Mouse (Mus musculus): ENCODE measurements around the gene Gm21860. TPM values are rescaled to one million over a fixed set of nuclear protein-coding genes. Genes with fewer than 3 reads are reported as not detected.
"Not testable (repeated sequence)": the region's sequence is repeated elsewhere in the genome, so short reads cannot be mapped to it uniquely, and the experiment has no call there.

The Gm21860 gene
- polyA plus RNA-seq, 1 experiment: not detected

GRCm38 (mm10) chrY:90738431-90738680, 16.3 kb downstream of the Gm21860 start:
- Histone ChIP-seq H3K9me3 (peaks cover 65% of the 10 kb centered on the region), H3K36me3 (replicated peaks; ENCODE audit: low read length) (peaks cover 49% of the 10 kb centered on the region), H3K4me1 (no peaks in the 10 kb centered on the region), H3K4me3 (replicated peaks) (no peak overlapping the region), H3K27me3 (replicated peaks) (no peaks in the 10 kb centered on the region)
- TF ChIP-seq FLI1 (IDR thresholded peaks at IDR 0.05; ENCODE audit: low read length) (no peak), GATA1 (IDR thresholded peaks at IDR 0.05; ENCODE audit: borderline replicate concordance, low read length) (no peak)

GRCm38 (mm10) chrY:90737606-90738430, 16.8 kb downstream of the Gm21860 start:
- Histone ChIP-seq H3K36me3 (replicated peaks; ENCODE audit: low read length) (peaks cover 49% of the 10 kb centered on the region), H3K27me3 (replicated peaks) (no peaks in the 10 kb centered on the region), H3K4me3 (replicated peaks) (no peak overlapping the region), H3K4me1 (no peaks in the 10 kb centered on the region), H3K9me3 (peaks cover 61% of the 10 kb centered on the region)
- TF ChIP-seq GATA1 (IDR thresholded peaks at IDR 0.05; ENCODE audit: borderline replicate concordance, low read length) (no peak), FLI1 (IDR thresholded peaks at IDR 0.05; ENCODE audit: low read length) (no peak)

GRCm38 (mm10) chrY:90736217-90737000, 18.2 kb downstream of the Gm21860 start:
- peaks cover 40% of the 10 kb centered on the region for H3K36me3 ChIP-seq (replicated peaks; ENCODE audit: low read length)
- not testable (repeated sequence) for H3K4me3 ChIP-seq (replicated peaks); H3K27me3 ChIP-seq (replicated peaks); H3K4me1 ChIP-seq
- peaks cover 46% of the 10 kb centered on the region for H3K9me3 ChIP-seq

GRCm38 (mm10) chrY:90735181-90735895, 19.3 kb downstream of the Gm21860 start:
- H3K4me1 ChIP-seq: not testable (repeated sequence)

GRCm38 (mm10) chrY:90734334-90734696, 20.3 kb downstream of the Gm21860 start:
- H3K4me1 ChIP-seq; H3K4me3 ChIP-seq (replicated peaks); H3K27me3 ChIP-seq (replicated peaks): not testable (repeated sequence)
- Histone ChIP-seq H3K36me3 (replicated peaks; ENCODE audit: low read length) (peaks cover 24% of the 10 kb centered on the region), H3K9me3 (peaks cover 29% of the 10 kb centered on the region)

More at GRCm38 (mm10) chrY:90735181-90735895, 19.3 kb downstream of the Gm21860 start:
- H3K4me3 ChIP-seq (replicated peaks); H3K27me3 ChIP-seq (replicated peaks): not testable (repeated sequence)
- H3K36me3 ChIP-seq (replicated peaks; ENCODE audit: low read length): peaks cover 34% of the 10 kb centered on the region
- H3K9me3 ChIP-seq: peaks cover 39% of the 10 kb centered on the region

GRCm38 (mm10) chrY:90733656-90734333, 20.8 kb downstream of the Gm21860 start:
- not testable (repeated sequence) for H3K4me3 ChIP-seq (replicated peaks); H3K4me1 ChIP-seq; H3K27me3 ChIP-seq (replicated peaks)
- peaks cover 18% of the 10 kb centered on the region for H3K36me3 ChIP-seq (replicated peaks; ENCODE audit: low read length)
- peaks cover 24% of the 10 kb centered on the region for H3K9me3 ChIP-seq

GRCm38 (mm10) chrY:90732101-90732542, 22.5 kb downstream of the Gm21860 start:
- not testable (repeated sequence) for H3K27me3 ChIP-seq (replicated peaks); H3K4me1 ChIP-seq; H3K36me3 ChIP-seq (replicated peaks; ENCODE audit: low read length); H3K4me3 ChIP-seq (replicated peaks)
- H3K9me3 ChIP-seq: peaks cover 11% of the 10 kb centered on the region

GRCm38 (mm10) chrY:90731593-90731955, 23.0 kb downstream of the Gm21860 start:
- H3K27me3 ChIP-seq (replicated peaks); H3K4me1 ChIP-seq; H3K36me3 ChIP-seq (replicated peaks; ENCODE audit: low read length); H3K4me3 ChIP-seq (replicated peaks): not testable (repeated sequence)
- peaks cover 11% of the 10 kb centered on the region for H3K9me3 ChIP-seq

- not testable (repeated sequence) for H3K36me3 ChIP-seq (replicated peaks; ENCODE audit: low read length); H3K27me3 ChIP-seq (replicated peaks); H3K4me1 ChIP-seq; H3K4me3 ChIP-seq (replicated peaks)
- peaks cover 10% of the 10 kb centered on the region for H3K9me3 ChIP-seq
Observed at GRCm38 (mm10) chrY:90730908-90731592, 23.6 kb downstream of the Gm21860 start.

- H3K27me3 ChIP-seq (replicated peaks); H3K36me3 ChIP-seq (replicated peaks; ENCODE audit: low read length); H3K4me1 ChIP-seq; H3K4me3 ChIP-seq (replicated peaks): not testable (repeated sequence)
- peaks cover 12% of the 10 kb centered on the region for H3K9me3 ChIP-seq
Observed at GRCm38 (mm10) chrY:90729816-90730303, 24.8 kb downstream of the Gm21860 start.

GRCm38 (mm10) chrY:90728905-90729256, 25.7 kb downstream of the Gm21860 start:
- H3K4me1 ChIP-seq; H3K4me3 ChIP-seq (replicated peaks); H3K27me3 ChIP-seq (replicated peaks); H3K36me3 ChIP-seq (replicated peaks; ENCODE audit: low read length); H3K9me3 ChIP-seq: not testable (repeated sequence)

GRCm38 (mm10) chrY:90728251-90728904, 26.2 kb downstream of the Gm21860 start:
- not testable (repeated sequence) for H3K9me3 ChIP-seq; H3K4me1 ChIP-seq; H3K4me3 ChIP-seq (replicated peaks); H3K36me3 ChIP-seq (replicated peaks; ENCODE audit: low read length); H3K27me3 ChIP-seq (replicated peaks)

GRCm38 (mm10) chrY:90727121-90727908, 27.3 kb downstream of the Gm21860 start:
- H3K4me3 ChIP-seq (replicated peaks); H3K9me3 ChIP-seq; H3K36me3 ChIP-seq (replicated peaks; ENCODE audit: low read length); H3K4me1 ChIP-seq; H3K27me3 ChIP-seq (replicated peaks): not testable (repeated sequence)

All from megakaryocyte, embryonic 14.5 days (primary cell).